Mouse (Mus musculus) liver (tissue): ENCODE results near the gene Morn1.
A peak's percentile ranks its signal among the peaks of the same experiment; 100 is the strongest.

ENCODE experiments used
- DNase-seq: peaks from one replicate; pipeline ENCODE4 v3.0.0-alpha.2; 2020; ENCODE audit warnings: mixed read lengths

Morn1 gene

DNA sequence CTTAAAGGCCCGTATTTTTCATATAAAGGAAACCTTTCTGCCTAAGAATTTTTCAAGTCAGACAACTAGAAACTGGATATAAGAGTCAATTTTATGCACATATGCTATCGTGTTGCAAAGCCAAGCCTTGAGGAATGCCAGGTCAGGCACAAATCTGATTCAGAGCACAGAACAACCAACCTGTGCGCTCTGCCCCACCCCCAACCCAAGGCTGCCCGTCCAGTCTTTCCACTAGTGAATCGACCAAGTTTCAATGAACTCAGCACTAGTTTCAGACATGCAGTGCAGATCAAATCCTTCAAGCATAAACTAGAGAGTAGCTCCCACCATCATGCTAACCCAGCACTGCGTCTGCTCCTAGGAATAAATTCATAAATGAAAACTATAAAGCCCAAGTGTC is 6.7 kb upstream of the Morn1 start:
- DNase-seq, result no peak

DNA sequence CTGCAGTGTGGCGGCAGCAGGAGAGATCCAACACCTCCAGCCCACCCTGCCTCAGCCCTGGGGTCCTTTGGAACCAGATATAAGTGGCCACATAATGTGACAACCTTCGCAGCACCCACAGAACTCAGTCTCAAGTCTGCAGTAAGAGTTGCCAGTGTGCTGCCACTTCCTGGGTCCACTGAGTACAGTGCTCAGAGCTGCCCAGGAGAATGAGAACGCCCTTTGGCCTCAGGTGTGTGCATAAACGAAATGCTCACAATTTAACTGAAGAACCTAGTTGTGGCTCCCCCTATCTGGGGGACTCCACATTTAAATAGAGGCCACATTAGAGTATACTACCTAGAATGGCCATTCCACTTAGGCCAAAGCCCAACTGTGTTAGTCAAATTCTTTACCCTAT is 2.8 kb upstream of the Morn1 start:
- DNase-seq, result no peak

DNA sequence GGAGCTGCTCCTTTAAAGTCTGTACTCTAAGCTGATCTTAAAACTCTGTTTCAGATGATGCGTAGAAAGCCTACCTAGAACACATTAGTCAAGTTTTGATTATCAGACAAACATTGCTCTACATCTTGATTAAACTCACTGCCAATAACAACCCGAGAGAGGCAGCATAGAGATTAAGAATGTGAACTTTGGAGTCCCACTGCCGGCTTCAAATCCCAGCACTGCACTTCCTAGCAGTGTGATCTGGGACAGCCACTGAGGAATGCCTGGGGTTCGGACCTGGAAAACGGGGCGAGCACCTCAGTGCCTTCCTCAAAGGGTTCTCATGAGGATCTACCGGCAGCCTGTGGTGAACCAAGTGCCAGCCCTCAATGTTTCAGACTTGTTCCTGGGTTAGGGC is 2.0 kb upstream of the Morn1 start:
- no peak for DNase-seq

DNA sequence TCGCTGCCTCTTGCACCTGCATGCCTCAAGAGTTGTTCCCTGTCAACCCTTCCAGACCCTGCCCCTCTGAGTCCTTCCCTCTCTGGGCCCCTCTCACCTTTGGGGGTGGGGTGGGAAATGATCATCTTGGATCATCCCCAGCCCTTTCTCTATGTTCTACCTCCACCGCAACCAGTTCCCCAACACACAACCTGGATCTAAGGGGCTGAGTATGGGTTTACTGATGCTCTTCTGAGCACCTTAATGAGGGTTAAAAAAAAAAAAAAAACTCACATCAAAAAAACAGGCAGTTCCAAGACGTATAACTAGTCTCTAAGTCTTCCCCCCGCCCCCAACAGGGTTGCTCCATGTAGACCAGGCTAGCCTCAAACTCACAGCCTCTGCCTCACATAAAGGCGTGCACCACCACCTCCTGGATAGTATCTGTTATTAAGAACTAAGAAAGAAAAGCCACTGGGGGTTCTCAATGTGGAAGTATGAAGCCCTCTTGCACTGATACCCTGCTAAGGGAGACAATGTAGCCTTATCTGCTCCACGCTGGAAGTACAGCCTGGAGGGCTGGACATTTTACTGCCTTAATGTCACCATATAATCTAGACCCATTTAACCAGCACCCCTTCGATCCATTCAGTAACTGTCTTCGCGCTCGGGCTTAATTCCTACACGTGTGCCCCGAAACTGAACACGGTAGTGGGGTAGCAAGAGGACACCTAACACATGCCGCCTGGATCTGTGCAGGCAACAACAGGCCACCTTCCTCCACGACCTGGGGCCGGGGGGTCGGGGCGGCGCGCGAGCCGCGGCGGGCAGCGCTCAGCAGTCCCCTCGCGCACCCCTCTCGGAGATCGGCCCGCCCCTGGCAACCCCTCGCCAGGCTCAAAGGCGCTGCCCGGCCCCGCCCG is 920 bp upstream of the Morn1 start:
- DNase-seq, result no peak

DNA sequence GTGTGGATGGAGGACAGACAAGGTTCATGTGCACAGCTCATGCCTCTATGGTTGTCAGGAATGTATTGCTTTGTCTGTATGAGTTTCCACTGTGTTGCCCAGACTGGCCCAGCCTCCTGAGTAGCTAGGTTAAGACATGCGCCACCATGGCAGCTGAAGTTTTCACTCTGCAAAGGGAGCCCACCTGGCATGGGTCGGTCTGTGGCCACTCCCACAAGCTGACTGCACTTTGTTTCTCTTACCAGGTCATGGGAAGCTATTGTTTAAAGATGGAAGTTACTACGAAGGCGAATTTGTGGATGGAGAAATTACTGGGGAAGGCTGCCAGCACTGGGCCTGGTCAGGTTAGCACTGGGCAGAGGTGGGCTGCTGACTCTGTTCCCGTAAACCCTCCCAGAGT is 2.9 kb downstream of the Morn1 start:
- DNase-seq, result no peak

DNA sequence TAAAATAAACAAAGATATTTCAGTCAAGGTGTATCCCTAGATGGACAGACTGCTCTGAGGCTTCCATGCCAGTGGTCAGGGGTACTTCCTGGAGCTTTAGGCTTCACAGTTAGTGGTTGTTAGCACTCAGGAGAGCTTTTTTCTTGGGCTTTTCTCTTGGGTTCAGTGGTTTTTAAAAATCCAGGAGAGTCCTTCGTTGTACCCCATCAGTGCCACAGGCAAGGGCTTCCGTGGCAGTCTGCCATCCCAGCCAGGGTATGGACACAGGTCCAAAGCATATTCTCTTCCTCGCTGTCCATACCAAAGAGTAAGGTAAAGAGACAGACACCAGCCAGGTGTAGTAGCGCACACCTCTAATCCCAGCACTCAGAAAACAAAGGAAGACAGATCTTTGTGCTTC is 3.8 kb downstream of the Morn1 start:
- DNase-seq, result no peak

DNA sequence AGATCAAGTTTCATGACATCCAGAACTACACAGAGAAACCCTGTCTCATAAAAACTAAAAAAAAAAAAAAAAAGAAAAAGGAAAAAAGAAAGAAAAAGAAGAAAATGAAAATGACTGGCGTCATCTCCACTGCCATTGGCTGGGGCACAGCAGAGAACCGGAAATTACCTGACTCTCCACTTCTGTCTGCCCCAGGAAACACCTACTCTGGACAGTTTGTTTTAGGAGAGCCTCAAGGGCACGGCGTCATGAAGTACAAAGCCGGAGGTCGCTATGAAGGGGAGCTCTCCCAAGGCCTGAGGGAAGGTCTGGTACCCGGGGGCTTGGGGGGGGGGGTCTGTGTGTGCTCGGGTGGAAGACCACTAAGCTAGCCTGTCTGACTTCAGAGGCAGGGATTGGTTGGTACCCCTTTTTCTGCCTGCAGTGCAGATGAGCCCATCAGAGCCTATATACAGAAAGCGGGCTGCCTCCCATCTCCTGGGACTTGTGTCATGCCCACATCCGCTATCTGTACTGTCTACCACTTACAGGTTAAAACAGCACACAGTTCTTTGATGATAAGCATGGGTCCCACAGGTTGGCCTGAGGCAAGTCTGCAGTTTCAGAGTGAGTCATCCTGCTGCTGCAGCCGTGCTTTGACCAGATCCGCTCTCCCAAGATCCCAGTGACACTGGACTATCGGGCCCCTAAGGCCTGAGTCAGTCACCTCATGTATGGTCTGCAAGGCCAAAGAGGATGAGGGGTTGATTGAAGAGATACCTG is 4.5 kb downstream of the Morn1 start:
- DNase-seq, result no peak

DNA sequence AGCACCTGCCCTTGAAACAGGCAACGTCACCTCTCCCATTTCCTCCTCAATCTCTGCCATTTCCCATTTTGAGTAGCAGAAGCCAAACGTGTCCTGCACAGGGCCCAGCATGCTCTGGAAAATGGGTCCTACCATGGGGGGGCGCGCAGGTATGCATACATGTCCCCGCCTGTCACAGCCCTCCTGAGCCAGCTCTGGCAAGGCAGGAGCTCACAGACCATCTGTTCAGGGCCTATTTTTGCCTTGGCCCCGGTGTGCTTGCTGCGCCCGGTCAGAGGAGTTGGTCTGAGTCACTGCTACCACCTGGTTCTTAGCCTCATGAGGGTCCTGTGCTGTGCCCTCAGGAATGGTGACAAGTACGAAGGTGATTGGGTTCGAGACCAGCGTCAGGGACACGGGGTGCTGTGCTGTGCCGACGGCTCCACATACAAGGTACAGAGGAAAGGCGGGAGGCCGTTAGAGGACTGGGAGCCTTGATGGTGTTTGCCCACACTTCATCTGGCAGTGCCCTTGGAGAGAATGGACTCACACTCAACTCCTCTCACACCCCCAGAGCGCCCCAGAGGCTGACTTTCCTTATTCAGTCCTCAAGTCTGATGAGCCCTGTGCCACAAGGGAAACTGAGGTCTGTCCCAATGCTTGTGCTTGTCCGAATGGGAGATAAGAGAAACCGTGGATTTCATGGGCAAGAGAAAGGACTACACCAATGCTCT is 6.5 kb downstream of the Morn1 start:
- no peak for DNase-seq

- DNase-seq, result no peak
Measured at GRCm38 (mm10) chr4:155093431-155094149, 7.2 kb downstream of the Morn1 start.

DNA sequence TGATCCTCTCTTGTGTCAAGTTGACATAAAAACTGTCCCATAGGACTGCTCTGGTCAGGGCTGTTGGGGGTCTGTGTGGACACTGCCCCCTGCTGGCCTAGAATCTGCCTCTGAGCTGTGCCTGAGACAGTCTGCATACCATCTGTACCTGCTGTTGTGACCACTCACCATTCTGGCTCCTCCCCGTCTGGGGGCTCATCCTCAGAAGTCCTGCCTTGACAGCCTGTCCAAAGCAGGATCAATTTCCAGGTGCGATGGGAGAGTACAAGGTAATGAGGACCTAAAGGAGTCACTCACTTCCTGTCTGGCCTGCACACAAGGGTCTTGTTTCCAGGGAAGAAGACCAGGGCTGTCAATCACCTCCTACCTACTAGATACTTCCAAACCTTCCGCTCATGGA is 8.2 kb downstream of the Morn1 start:
- peak; percentile 61 for DNase-seq

DNA sequence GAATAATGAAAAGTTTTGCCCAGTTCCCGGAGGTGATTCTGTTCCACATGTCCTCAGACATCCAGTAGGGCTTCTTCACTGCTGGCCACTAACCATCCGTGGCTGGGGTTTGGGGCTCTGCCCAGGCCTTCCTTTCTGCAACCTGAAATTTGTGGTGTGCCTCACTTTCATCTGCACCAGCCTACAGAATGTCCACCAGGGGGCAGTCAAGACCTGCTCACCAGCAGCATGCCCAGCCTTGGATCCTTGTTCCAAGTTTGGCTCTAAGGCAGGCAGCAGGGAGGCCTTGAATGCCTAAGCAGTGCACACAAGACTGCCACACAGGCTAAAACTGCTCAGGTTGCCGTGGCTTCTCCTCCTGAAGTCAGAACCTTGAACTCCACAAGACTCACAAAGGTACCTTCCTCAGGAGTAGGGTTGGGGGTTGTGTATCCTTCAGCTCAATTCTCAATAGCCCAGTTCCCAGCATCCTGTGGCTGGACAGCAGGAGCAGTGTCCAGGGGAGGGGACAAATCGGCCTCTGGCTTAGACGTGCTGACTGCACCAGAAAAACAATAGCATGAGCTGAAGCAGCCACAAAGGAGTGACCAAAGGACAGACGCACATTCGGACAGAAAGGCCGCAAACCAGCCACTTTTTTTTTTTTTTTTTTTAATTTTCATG is 9.0 kb downstream of the Morn1 start:
- peak; percentile 81 for DNase-seq

- DNase-seq, result no peak
Measured at GRCm38 (mm10) chr4:155095967-155096366, 9.6 kb downstream of the Morn1 start.

- no peak for DNase-seq
Measured at GRCm38 (mm10) chr4:155097452-155097851, 11.1 kb downstream of the Morn1 start.

DNA sequence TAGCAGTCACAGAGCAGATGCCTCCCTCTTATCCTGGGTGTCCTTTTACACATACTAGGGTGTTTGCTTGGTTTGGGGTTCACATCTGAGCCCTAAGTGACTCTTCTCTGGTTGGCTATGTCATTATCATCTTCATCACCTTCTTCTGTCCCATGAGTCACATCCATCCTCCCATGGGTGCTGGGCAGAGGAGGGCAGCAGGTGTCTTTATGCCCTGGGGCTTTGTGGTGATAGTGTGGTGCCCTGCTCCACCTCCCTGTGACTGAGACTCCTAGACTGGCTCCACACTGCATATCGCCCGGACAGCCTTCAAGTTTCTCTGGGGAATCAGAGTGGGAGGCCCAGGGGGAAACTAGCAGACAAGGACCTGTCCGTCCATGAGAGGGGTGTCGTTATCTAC is 12.2 kb downstream of the Morn1 start:
- no peak for DNase-seq

DNA sequence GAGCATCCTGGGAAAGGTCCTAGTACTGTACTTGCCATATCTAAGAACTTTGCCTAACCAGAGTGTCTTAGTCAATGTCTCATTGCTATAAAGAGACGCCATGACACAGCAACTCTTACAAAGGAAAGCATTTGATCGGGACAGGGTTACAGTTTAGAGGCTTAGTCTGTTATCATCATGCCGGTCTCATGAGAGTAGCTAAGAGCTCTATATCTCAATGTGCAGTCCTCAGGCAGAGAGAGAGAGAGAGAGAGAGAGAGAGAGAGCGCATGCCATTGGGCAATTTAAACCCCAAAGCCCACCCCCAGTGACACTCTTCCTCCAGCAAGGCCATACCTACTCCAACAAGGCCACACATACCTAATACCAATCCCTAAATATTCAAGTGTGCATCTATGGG is 21.5 kb downstream of the Morn1 start:
- DNase-seq, result no peak

GRCm38 (mm10) chr4:155109471-155109870 is 23.1 kb downstream of the Morn1 start:
- no peak for DNase-seq

DNA sequence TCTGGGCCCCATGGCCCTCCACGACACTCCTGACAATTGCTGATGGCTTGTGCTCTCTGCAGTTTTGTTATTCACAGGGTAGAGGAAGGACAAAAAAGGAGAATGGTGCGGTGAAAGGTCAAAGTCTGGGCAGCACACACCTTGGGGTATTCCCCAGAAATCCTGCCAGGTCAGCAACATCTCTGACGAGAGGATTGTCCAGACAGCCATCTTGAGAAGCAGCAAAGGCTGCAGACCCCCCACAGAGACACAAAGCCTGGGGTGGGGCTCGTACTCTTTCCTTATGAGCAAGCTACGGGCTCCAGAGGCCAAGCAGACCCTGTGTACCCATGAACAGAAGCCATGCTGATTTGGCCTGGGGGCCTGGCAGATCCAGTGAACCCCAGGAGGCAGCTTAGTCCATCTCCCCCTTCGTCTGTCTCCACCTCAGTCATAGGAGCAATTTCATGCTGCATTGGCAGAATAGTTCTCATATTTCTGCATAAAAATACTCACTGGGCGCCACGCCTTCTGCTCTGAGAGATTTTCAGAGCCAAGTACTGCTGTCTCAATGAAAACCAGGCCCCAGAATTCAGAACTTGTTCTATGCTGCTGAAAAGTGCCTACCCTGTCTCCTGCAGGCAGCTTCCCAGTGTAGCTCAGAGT is 27.5 kb downstream of the Morn1 start:
- no peak for DNase-seq

DNA sequence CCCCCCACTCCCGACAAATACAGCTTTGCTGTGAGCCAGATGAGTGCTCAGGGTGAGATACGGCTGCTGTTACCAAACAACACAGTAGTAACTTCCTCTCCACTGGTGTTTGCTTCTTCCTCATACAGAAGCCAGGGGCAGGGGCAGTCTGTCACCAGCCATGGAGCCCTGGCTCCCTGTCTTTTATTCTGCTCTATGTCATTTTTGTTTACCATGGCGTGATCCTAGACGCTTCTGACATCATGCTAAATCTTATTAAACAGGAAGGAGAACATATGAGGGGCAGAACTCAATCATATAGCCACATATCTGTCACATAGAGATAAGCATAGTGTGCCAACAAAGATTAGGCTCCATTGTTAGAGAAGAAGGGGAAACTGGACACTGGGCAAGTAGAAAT is 30.2 kb downstream of the Morn1 start:
- DNase-seq, result no peak

DNA sequence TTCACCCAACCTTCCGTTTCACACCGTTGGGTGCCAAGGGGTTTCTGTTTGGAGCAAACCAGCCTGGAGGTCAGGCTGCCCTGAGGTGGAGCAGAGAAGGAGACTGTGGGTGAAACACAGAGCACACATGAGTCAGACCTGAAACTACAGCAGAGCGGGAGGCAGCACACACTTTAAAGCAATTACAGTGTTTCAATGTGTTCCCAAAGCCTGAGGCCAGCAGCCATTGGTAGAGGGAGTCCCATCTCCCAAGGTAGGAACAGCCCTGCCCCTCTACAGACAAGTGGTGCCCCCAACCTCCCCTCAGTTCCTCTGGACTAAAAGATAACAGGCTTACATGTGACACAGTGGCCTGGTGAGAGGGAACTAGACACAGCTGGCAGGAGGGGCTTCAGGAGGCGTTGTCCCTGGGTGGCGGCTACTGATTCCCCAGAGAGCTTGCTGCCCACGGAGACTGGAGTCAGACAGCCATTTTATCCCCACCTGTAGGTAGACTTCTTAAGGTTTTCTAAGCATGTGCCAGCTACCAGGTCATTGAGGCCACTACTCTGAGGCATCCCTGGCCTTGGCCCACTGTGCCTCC is 31.1 kb downstream of the Morn1 start:
- DNase-seq, result peak; percentile 71

GRCm38 (mm10) chr4:155118278-155118677 is 31.9 kb downstream of the Morn1 start:
- no peak for DNase-seq

- DNase-seq, result no peak
Measured at GRCm38 (mm10) chr4:155120038-155120437, 33.7 kb downstream of the Morn1 start.
